Mouse (Mus musculus): ENCODE measurements at regions not wholly inside any gene's neighbourhood (a gene's known extent, or its start where the extent isn't known, plus 50 kb on each side); places are given as distances from the start of the nearest gene placed in this dataset.

DNA sequence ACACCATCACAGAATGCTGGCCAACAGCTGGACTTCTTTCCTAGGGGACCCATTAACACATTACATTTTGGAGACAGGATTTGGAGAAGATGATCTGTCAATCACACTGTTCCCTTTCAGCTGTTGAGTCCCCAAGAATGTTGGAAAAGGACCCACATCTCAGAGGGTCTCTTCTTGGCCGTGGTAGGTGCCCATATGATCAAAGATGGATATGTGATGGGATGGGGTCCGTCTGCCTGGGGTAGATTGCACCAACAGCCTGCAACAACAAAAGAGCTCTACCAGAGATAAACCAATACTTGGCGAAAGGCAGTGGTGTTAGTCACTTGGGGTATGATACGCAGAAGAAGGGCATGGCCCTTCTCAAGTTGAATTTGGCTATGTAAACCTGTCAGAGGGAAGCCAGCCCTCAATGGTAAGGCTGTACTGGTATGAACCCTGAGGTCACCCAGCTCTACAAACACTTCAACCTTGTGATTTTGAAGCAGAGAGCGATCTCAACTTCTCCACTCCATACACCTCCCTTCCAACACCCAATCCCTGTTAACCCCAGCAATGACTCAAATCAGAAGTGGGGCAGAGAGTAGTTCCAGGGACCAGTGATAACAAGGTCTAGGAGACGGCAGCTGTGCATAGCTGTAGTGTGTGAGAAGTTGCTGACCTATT lies 97.6 kb downstream of the Snx19 start:
- H3K4me2 ChIP-seq (replicated peaks) = no peak overlapping the region
- no peaks in the 10 kb centered on the region for H3K27me3 ChIP-seq (ENCODE audit: control insufficient read depth, insufficient read depth, low read length)
- no peaks in the 10 kb centered on the region for H3K9me3 ChIP-seq (ENCODE audit: control insufficient read depth, low read length)
- H3K36me3 ChIP-seq (replicated peaks; ENCODE audit: control insufficient read depth, insufficient read depth) = no peaks in the 10 kb centered on the region
- H3K4me1 ChIP-seq (replicated peaks; ENCODE audit: control insufficient read depth, insufficient read depth, low read length) = peaks cover 14% of the 10 kb centered on the region
- 90% methylated on average over 6 of the region's 6 CpGs for WGBS
- ATAC-seq (ENCODE audit: low FRiP score) (no peak), DNase-seq (ENCODE audit: low spot score) (no peak)
- no peak overlapping the region for H3K9ac ChIP-seq
- H3K27ac ChIP-seq = no peak overlapping the region
- no peak overlapping the region for H3K4me3 ChIP-seq (replicated peaks; ENCODE audit: low read length)

DNA sequence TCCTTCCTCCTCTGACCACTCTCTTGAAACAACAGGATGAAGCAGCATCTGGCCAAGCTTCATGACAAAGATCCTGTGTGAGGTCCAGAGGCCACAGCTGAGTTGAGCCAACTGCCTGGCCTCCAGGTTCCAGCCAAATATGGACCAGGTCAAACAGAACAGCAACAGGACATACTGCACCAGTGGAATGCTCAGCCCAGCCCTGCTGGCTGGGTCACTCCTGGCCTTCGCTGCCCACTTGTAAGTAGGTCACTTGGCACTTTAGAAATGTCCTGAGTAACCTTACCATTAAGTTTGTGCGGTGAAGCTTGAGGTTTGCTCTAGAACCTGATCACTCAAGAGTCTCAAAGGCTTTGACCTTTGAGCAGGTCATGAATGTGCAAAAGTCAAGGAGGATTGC lies 96.9 kb downstream of the Snx19 start:
- no peak overlapping the region for H3K4me3 ChIP-seq (replicated peaks; ENCODE audit: low read length)
- H3K4me2 ChIP-seq (replicated peaks) = no peak overlapping the region
- H3K9ac ChIP-seq = no peak overlapping the region
- H3K4me1 ChIP-seq (replicated peaks; ENCODE audit: control insufficient read depth, insufficient read depth, low read length) = peaks cover 14% of the 10 kb centered on the region
- DNase-seq (ENCODE audit: low spot score) (no peak), ATAC-seq (ENCODE audit: low FRiP score) (no peak)
- H3K27ac ChIP-seq = no peak overlapping the region
- WGBS = 93% methylated on average over 2 of the region's 2 CpGs
- H3K36me3 ChIP-seq (replicated peaks; ENCODE audit: control insufficient read depth, insufficient read depth) = no peaks in the 10 kb centered on the region
- no peaks in the 10 kb centered on the region for H3K27me3 ChIP-seq (ENCODE audit: control insufficient read depth, insufficient read depth, low read length)
- H3K9me3 ChIP-seq (ENCODE audit: control insufficient read depth, low read length) = no peaks in the 10 kb centered on the region

DNA sequence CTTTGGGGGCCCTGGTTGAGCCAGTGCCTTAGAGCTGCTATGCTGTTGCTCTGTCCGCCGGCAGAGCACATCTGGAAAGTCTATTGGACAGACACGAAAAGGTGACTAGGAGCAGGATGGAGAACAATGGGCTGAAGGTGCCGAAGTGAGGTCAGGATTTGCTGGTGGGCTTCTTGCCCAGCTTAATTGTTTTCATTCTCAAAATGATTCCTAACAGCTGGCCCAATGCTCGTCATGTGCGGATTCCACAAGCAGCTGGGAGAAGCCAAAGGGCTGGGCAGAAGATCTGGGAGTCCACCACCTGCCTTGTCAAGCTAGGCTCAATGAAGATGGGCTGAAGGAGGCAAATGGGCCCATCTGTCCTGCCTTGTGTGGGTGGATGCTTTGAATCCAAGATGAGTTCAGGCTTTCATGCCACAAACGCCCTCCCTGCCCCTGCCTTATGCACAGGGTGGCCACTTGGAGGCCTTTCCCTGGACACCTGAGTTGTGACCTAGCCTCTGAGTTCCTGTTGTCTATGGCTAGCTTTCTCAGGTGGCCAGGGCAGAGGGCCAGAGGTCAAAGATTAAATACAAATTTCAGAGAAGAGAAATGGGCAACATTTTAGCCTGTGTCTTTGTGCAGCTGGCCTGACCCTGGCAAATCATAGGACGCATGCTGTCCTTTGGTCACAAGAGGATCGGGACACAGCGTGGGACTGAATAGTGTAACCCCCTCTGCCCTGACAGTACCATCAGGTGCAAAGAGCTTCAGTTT lies 95.9 kb downstream of the Snx19 start:
- WGBS = 79% methylated on average over 10 of the region's 10 CpGs

DNA sequence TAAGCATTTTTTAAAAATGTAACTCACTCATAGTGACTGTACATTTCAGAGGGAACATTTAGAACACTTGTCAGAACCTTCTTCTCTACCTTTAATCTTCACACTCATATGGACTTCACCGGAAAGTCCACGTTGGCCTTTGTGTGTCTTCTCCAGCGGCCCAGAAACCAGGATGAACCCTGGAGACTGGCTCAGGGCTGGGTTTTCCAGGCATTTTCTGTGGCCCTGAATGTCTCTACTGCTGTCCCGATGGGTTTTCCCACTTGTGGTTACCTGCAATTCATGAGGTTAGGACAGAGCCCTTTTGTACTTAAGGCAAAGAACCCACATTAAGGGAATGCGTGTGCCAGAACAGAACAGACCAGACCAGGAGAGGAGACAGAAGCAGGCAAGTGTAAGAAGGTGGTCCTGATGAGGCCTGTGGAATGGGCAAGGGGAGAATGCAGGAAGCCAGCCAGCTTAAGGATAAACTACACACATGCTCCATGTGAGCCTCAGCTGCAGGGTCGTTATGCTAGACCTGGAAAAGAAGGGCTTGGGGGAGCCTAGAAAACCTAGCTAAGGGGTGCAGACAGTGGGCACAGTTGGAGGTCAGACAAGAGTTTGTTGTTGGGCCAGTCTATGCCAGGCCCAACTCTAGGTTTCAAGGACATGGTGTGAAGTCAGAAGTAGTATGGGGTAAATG lies 94.8 kb downstream of the Snx19 start:
- H3K9me3 ChIP-seq (ENCODE audit: control insufficient read depth, low read length) = no peaks in the 10 kb centered on the region
- 92% methylated on average over 6 of the region's 6 CpGs for WGBS
- H3K27ac ChIP-seq = peak overlapping the region; percentile 63
- H3K4me1 ChIP-seq (replicated peaks; ENCODE audit: control insufficient read depth, insufficient read depth, low read length) = peaks cover 14% of the 10 kb centered on the region
- ATAC-seq (ENCODE audit: low FRiP score) (no peak), DNase-seq (ENCODE audit: low spot score) (no peak)
- H3K9ac ChIP-seq = no peak overlapping the region
- no peak overlapping the region for H3K4me2 ChIP-seq (replicated peaks)
- H3K36me3 ChIP-seq (replicated peaks; ENCODE audit: control insufficient read depth, insufficient read depth) = no peaks in the 10 kb centered on the region
- no peak overlapping the region for H3K4me3 ChIP-seq (replicated peaks; ENCODE audit: low read length)
- no peaks in the 10 kb centered on the region for H3K27me3 ChIP-seq (ENCODE audit: control insufficient read depth, insufficient read depth, low read length)

More for the DNA sequence above, 95.9 kb downstream of the Snx19 start:
- peaks cover 14% of the 10 kb centered on the region for H3K4me1 ChIP-seq (replicated peaks; ENCODE audit: control insufficient read depth, insufficient read depth, low read length)
- H3K4me2 ChIP-seq (replicated peaks) = no peak overlapping the region
- H3K27ac ChIP-seq = no peak overlapping the region
- no peak overlapping the region for H3K4me3 ChIP-seq (replicated peaks; ENCODE audit: low read length)
- no peaks in the 10 kb centered on the region for H3K27me3 ChIP-seq (ENCODE audit: control insufficient read depth, insufficient read depth, low read length)
- H3K9me3 ChIP-seq (ENCODE audit: control insufficient read depth, low read length) = no peaks in the 10 kb centered on the region
- no peak for DNase-seq (ENCODE audit: low spot score)
- ATAC-seq (ENCODE audit: low FRiP score) = no peak
- H3K9ac ChIP-seq = no peak overlapping the region
- no peaks in the 10 kb centered on the region for H3K36me3 ChIP-seq (replicated peaks; ENCODE audit: control insufficient read depth, insufficient read depth)

DNA sequence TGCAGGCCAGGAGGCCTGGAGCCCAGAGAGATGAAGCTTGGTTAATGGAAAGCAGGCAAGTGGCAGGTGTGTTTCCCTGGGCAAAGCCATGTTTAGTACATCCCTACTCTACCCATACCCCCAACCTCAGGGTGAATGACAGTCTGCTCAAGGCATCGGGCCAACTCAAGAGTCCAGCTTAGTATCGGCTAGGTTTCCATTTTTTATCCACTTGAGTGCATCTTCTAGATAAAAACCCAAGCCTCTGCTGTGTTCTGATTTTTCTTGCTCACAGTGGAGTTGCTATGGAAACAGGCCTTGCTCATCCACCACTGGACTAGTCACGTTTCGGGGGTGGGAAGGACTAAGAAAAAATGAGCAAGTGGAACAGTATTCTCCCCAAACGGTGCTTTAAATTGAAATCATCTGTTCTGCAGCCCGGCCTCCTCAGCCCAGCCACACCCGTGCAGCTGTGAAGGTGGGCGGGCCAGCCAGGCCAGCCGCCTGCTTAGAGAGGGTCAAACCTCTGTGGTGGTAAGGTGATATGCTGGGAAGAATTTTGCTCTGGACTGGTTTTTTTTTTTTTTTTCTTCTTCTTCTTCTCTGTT lies 94.0 kb downstream of the Snx19 start:
- DNase-seq (ENCODE audit: low spot score) = peak; percentile 67
- no peaks in the 10 kb centered on the region for H3K27me3 ChIP-seq (ENCODE audit: control insufficient read depth, insufficient read depth, low read length)
- H3K27ac ChIP-seq = peak overlapping the region; percentile 82
- no peak overlapping the region for H3K9ac ChIP-seq
- peak; percentile 72 for ATAC-seq (ENCODE audit: low FRiP score)
- peak overlapping the region; percentile 12; the same call in 1 of the 2 replicates for H3K4me2 ChIP-seq (replicated peaks)
- H3K4me1 ChIP-seq (replicated peaks; ENCODE audit: control insufficient read depth, insufficient read depth, low read length) = peaks cover 14% of the 10 kb centered on the region
- no peaks in the 10 kb centered on the region for H3K9me3 ChIP-seq (ENCODE audit: control insufficient read depth, low read length)
- 30% methylated on average over 9 of the region's 9 CpGs for WGBS
- no peak overlapping the region for H3K4me3 ChIP-seq (replicated peaks; ENCODE audit: low read length)
- no peaks in the 10 kb centered on the region for H3K36me3 ChIP-seq (replicated peaks; ENCODE audit: control insufficient read depth, insufficient read depth)

DNA sequence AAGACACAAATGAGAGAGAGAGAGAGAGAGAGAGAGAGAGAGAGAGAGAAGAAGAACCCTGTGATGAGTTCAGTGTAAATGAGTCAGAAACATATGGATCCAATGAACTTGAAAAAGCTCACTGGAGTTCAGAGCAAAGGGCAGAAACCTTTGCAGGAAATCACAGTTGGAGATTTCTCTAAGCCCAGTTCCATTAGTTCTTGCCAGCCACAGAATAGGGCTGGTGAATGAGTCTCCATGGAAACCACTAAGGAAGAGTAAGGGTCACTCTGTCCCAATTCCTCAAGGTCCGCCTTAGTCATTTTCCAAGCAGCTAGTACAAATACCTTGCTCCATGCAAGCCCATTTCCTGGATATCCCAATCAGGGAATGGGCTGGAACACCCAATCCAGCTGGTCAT lies 93.2 kb downstream of the Snx19 start:
- no peak overlapping the region for H3K27ac ChIP-seq
- 36% methylated on average over 1 of the region's 1 CpGs for WGBS
- no peak overlapping the region for H3K4me3 ChIP-seq (replicated peaks; ENCODE audit: low read length)
- ATAC-seq (ENCODE audit: low FRiP score) (no peak), DNase-seq (ENCODE audit: low spot score) (no peak)
- no peak overlapping the region for H3K4me2 ChIP-seq (replicated peaks)
- H3K27me3 ChIP-seq (ENCODE audit: control insufficient read depth, insufficient read depth, low read length) = no peaks in the 10 kb centered on the region
- H3K4me1 ChIP-seq (replicated peaks; ENCODE audit: control insufficient read depth, insufficient read depth, low read length) = peaks cover 14% of the 10 kb centered on the region
- no peaks in the 10 kb centered on the region for H3K36me3 ChIP-seq (replicated peaks; ENCODE audit: control insufficient read depth, insufficient read depth)
- H3K9me3 ChIP-seq (ENCODE audit: control insufficient read depth, low read length) = no peaks in the 10 kb centered on the region
- H3K9ac ChIP-seq = no peak overlapping the region

DNA sequence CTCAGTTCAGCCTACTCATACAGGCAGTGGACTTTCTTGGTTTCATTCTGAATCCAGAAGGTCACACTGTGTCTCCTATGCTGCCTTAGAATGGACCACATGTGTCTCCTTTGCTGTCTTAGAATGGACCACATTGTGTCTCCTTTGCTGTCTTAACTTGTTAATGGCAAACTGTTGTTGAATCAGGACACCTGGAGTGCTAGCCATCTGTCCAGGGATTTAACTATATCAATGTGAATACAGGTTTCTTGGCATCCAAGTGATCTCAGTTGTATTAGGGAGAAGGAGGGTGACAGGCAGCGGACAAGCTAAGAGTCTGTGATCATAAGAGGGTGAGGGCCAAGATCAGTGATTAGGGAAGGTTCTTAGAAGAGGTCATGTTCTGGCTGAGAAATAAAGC lies 92.3 kb downstream of the Snx19 start:
- DNase-seq (ENCODE audit: low spot score) (no peak), ATAC-seq (ENCODE audit: low FRiP score) (no peak)
- peaks cover 14% of the 10 kb centered on the region for H3K4me1 ChIP-seq (replicated peaks; ENCODE audit: control insufficient read depth, insufficient read depth, low read length)
- no peak overlapping the region for H3K4me3 ChIP-seq (replicated peaks; ENCODE audit: low read length)
- H3K4me2 ChIP-seq (replicated peaks) = no peak overlapping the region
- H3K27ac ChIP-seq = no peak overlapping the region
- no peak overlapping the region for H3K9ac ChIP-seq
- 78% methylated on average over 1 of the region's 1 CpGs for WGBS
- no peaks in the 10 kb centered on the region for H3K27me3 ChIP-seq (ENCODE audit: control insufficient read depth, insufficient read depth, low read length)
- no peaks in the 10 kb centered on the region for H3K36me3 ChIP-seq (replicated peaks; ENCODE audit: control insufficient read depth, insufficient read depth)
- no peaks in the 10 kb centered on the region for H3K9me3 ChIP-seq (ENCODE audit: control insufficient read depth, low read length)

Measured in hindbrain, embryonic 14.5 days (tissue).